Comparison of ENCODE assay signal across 16 mouse cellular contexts in the genomic region with DNA sequence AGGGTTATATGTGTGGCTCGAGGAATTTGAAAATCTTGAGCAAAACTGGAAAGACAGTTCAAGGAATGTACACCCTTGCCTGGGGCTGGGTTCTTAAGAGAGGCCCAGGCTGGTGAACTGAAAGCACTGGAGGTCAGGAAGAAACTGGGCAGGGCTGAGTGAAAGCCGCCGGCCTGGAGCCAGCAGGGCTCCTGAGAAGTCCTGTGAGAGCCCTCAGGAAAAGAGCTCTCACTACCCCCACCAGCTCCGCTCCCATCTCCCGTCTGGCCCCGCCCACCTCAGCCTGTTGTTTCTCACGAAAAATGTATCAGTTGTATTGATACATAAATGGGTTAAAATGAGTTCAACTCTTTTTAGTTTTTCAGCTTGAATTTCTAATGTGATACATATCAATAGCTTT. TPM values are rescaled to one million over a fixed set of nuclear protein-coding genes. Genes with fewer than 3 reads are reported as not detected.
DNase-seq lines count a peak whose midpoint lies in the region; ATAC-seq and TF ChIP-seq lines count a peak whose summit lies in the region.
"Had no signal": no experiment of that assay in that cellular context is flagged by ENCODE, and none has a peak within 500 bp of the region (broad histone marks: within the 10 kb centered on the region; RNA-seq: fewer than 3 reads in every experiment).

No protein-coding gene starts in this region.

- no peak overlapping the region for H3K9ac ChIP-seq in kidney, embryonic 14.5 days (ENCODE audit: low read depth, low read length)
- H3K9ac ChIP-seq in forebrain, embryonic 16.5 days (replicated peaks; ENCODE audit: low read depth, low read length), result no peak overlapping the region
- H3K9ac ChIP-seq: heart, embryonic 15.5 days; midbrain, embryonic 12.5 days had no signal

- H3K9me3 ChIP-seq in kidney, embryonic 14.5 days (ENCODE audit: control insufficient read depth, low read length), result no peaks in the 10 kb centered on the region
- H3K9me3 ChIP-seq in forebrain, embryonic 16.5 days (ENCODE audit: control insufficient read depth, low read length), result no peaks in the 10 kb centered on the region
- H3K9me3 ChIP-seq: heart, embryonic 15.5 days; midbrain, embryonic 12.5 days had no signal

- H3K4me3 ChIP-seq in kidney, embryonic 14.5 days (ENCODE audit: low read length), result no peak overlapping the region
- H3K4me3 ChIP-seq in forebrain, embryonic 16.5 days (replicated peaks; ENCODE audit: low read length), result no peak overlapping the region
- H3K4me3 ChIP-seq in left cerebral cortex, adult 2 months, result no peak overlapping the region
- H3K4me3 ChIP-seq: erythroblast, embryonic 14.5 days; heart, embryonic 15.5 days; midbrain, embryonic 12.5 days had no signal

- no peak overlapping the region for H3K4me2 ChIP-seq in kidney, embryonic 14.5 days (replicated peaks; ENCODE audit: low read depth, low read length)
- no peak overlapping the region for H3K4me2 ChIP-seq in forebrain, embryonic 16.5 days (ENCODE audit: low read length)
- H3K4me2 ChIP-seq: heart, embryonic 15.5 days; midbrain, embryonic 12.5 days had no signal

- H3K4me1 ChIP-seq in kidney, embryonic 14.5 days (ENCODE audit: control insufficient read depth, insufficient read depth, low read length), result no peaks in the 10 kb centered on the region
- no peaks in the 10 kb centered on the region for H3K4me1 ChIP-seq in forebrain, embryonic 16.5 days (replicated peaks; ENCODE audit: control insufficient read depth, insufficient read depth, low read length)
- H3K4me1 ChIP-seq: heart, embryonic 15.5 days; midbrain, embryonic 12.5 days had no signal

- peak; percentile 3 for DNase-seq in kidney, postnatal 10 days
- peak; percentile 18 for DNase-seq in R1 (ENCODE audit: low read depth, low spot score)
- DNase-seq in gastrocnemius, postnatal 10 days, result peak; percentile 3
- peak; percentile 49 to 72 for DNase-seq in lung, postnatal 4 days
- no peak for DNase-seq in left cerebral cortex, adult 2 months (ENCODE audit: extremely low spot score in 1 of 2, low spot score in 2 of 2)
- DNase-seq: cerebellum, postnatal 14 days; retina, postnatal 1 day; thymus, postnatal 14 days had no signal

- H3K36me3 ChIP-seq in kidney, embryonic 14.5 days (ENCODE audit: control insufficient read depth, insufficient read depth, low read length), result no peaks in the 10 kb centered on the region
- no peaks in the 10 kb centered on the region for H3K36me3 ChIP-seq in forebrain, embryonic 16.5 days (ENCODE audit: control insufficient read depth, insufficient read depth)
- H3K36me3 ChIP-seq: heart, embryonic 15.5 days; midbrain, embryonic 12.5 days had no signal

- TF ChIP-seq CTCF in left cerebral cortex, adult 2 months (IDR thresholded peaks at IDR 0.05), result no peak

- intact Hi-C loops in left cerebral cortex, adult 2 months (cut with DNase I), result no loop called here

- no peaks in the 10 kb centered on the region for H3K27me3 ChIP-seq in kidney, embryonic 14.5 days (ENCODE audit: control insufficient read depth, insufficient read depth, low read length)
- no peaks in the 10 kb centered on the region for H3K27me3 ChIP-seq in forebrain, embryonic 16.5 days (replicated peaks; ENCODE audit: control insufficient read depth, insufficient read depth, low read length)
- H3K27me3 ChIP-seq: CH12.LX; heart, embryonic 15.5 days; midbrain, embryonic 12.5 days had no signal

- 32% methylated on average over 7 of the region's 7 CpGs for WGBS in kidney, embryonic 14.5 days
- WGBS in forebrain, embryonic 16.5 days, result 37% methylated on average over 7 of the region's 7 CpGs

- no peak for ATAC-seq in kidney, embryonic 14.5 days (ENCODE audit: low FRiP score, low TSS enrichment)
- no peak for ATAC-seq in forebrain, embryonic 16.5 days

- no peak overlapping the region for H3K27ac ChIP-seq in kidney, embryonic 14.5 days (ENCODE audit: low read depth, low read length)
- H3K27ac ChIP-seq in forebrain, embryonic 16.5 days (ENCODE audit: low read length), result no peak overlapping the region
- H3K27ac ChIP-seq in left cerebral cortex, adult 2 months, result no peak overlapping the region
- H3K27ac ChIP-seq: heart, embryonic 15.5 days; midbrain, embryonic 12.5 days had no signal

RNA-seq across cellular contexts. Expression of gene Slc6a14, which starts 43.8 kb away (rescaled TPM):
- polyA plus RNA-seq in kidney, embryonic 14.5 days (2014; fragmentation: Nextera tagmentation; extraction: Ambion mirVana), result not detected in 2 replicates
- total RNA-seq in gastrocnemius, postnatal 10 days (2021), result not detected
- polyA plus RNA-seq in forebrain, embryonic 16.5 days (2015; fragmentation: Nextera tagmentation; extraction: Ambion mirVana), result not detected in 2 replicates
- not detected for total RNA-seq in left cerebral cortex, adult 2 months (2021)
- total RNA-seq: CH12.LX; layer of hippocampus, postnatal 10 days; liver, adult 2 months had no signal
- polyA plus RNA-seq: erythroblast, embryonic 14.5 days; midbrain, embryonic 12.5 days had no signal

Comparison
In these comparisons a context has a peak if more than half of its experiments do, and no peak if none do; other contexts are left out.
1. DNase-seq: peak in kidney, postnatal 10 days (single experiment), R1 (single experiment), gastrocnemius, postnatal 10 days (single experiment) and lung, postnatal 4 days (2 of 2); none in left cerebral cortex, adult 2 months (0 of 2).